Mouse (Mus musculus) small intestine, adult 2 months (tissue): ENCODE results near the gene Anapc2.

Source experiments
- CTCF ChIP-seq: fragments of 200-500 bp; IDR thresholded peaks from 2 replicates; pipeline ENCODE4 v1.5.1; 2012; ENCODE audit warnings: low read depth, mild to moderate bottlenecking, control low read depth, inconsistent platforms, low read length, moderate library complexity, mixed read lengths; ENCODE audit not compliant: insufficient replicate concordance, insufficient read length; ENCODE audit errors: extremely low read depth
- POLR2A ChIP-seq: fragments of 200-500 bp; IDR thresholded peaks from 2 replicates; pipeline ENCODE4 v1.6.1; 2012; ENCODE audit warnings: low read depth, mild to moderate bottlenecking, control low read depth, inconsistent platforms, low read length, moderate library complexity

- TF ChIP-seq CTCF (no peak), POLR2A (no peak)
Observed at GRCm38 (mm10) chr2:25266720-25267119, 5.6 kb upstream of the Anapc2 start.
